Mouse (Mus musculus) lung, postnatal 14 days (tissue): Measurements from ENCODE around the gene Irx6.

ENCODE experiments used
- DNase-seq: peaks from one replicate; pipeline ENCODE4 v3.0.0; 2021

Gene Irx6

DNA sequence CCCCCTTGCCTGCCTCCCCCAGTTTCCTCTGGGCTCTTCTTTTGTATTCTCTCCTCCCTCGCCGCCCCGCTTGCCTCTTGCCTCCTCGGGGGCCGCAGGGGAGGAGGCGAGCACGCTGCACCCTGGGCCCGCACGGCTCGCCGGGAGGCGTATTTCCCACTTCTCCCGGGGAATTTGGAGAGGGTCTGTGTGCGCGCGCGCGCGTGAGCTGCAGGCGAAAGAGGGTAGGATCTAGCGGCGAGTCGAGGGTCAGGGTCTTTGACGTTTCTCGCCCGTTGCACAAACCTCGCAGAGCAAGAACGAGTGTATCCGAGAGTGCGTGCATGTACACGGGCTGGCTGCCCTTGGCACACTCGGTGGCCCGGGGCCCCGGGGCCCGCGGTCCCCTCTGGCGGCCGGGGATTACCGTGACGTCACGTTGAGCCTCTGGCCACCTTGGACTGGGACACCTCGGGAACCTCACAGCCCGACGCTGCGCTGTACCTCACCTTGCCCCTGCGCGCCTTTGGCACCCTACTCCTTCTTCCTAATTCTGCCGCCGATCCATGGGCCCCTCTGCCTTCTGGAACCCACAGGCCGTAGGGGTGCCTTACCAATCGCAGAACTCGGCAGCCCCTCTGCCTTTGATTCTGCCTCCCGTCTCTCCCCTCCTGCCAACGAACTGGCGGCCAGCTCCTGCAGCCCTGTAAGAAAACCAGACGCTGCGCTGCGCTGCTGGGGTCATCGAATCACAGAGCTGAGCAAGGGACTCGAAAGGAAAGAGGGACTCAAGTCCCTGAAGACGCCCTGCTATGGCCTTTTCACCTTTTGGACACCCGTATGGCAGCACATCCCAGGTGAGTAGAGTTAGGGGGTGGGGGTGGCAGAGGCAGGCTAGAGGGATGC is at the start of gene Irx6:
Gene Irx6, plus strand, starts transcription at position 45 of the 885 bp plus-strand sequence.
- no peak for DNase-seq

GRCm38 (mm10) chr8:92628711-92629650 is 45.1 kb upstream of the Irx6 start:
- no peak for DNase-seq

GRCm38 (mm10) chr8:92633199-92633598 is 40.9 kb upstream of the Irx6 start:
- no peak for DNase-seq

- DNase-seq = no peak
Measured at GRCm38 (mm10) chr8:92640820-92641219, 33.3 kb upstream of the Irx6 start.

DNA sequence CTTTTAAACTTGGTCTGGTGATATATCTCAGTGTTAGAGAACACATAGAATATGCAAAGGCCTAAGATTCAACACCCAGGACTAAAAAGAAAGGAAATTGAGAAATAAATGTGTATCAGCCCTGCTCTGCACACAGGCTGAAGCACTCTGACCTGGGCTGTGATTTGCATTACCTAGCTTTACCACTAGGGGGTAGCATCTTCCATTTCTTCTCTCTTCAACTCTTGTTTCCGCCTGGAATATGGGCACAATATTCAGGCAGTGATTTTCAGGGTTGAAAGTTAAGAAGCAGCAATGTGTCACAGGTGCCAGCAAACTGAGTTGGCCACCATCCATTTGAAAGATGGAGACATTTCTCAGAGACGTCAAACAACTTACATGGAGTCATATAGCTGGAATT is 27.5 kb upstream of the Irx6 start:
- peak; percentile 12 for DNase-seq

DNA sequence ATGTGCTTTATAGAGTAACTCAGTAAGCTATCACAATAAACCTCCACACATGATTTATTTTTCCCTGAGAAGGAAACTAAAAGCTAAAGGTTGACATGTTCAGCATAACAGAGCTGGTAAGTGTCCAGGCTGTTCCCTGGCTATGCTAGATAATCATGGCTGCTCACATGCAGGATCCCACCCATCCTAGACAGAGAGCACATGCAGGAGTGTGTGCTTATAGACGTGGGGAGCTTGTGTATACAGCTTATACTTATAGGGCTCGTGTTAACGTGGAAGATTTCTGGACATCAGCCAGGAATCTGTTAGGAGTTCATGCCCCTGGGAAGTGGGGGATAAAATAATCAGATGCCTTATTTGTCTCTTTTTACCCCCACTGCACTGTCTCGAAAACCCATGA is 9.9 kb upstream of the Irx6 start:
- no peak for DNase-seq

DNA sequence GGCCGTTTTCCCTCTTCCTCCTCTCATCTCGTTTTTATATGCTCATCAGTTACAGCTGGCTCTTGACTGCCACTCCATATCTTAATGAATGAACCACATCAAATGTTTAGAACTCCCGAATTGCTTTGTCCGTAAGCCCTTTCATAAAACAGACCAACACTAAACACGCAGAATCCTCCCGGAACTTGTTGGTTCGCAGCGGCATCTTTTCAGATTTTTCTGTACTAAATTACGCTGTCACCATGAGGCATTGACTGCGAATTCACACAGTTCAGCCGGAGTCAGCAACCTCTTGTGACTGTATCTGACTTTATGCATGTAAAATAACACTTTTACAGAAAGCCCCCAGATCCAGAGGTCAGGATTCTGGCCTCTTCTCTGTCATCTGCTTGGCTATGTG is 3.9 kb upstream of the Irx6 start:
- DNase-seq = no peak

DNA sequence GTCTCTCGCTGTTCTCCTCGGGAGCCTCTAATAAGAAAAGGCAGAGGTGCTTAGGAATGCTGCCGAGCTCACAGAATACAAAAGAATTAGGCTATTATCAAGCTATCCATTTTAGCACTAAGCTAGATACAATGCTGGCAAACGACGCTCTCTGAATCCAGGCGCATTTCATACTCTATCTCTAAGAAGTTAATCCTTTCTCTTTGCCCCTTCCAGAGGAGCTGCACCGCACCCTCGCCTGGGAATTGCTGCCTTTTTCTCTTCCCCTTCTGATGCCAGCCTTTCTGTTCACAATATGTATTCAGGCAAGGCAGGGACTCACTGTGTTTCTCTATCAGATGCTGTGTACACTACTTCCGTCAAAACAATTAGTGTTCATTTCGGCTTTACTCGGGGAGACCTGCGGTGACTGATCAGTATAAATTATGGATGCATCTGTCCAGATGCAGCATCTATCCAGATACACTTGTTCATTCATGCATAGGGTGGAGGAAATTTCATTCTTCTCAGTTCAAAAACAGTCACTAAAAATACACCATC is 3.4 kb upstream of the Irx6 start:
- DNase-seq = no peak

DNA sequence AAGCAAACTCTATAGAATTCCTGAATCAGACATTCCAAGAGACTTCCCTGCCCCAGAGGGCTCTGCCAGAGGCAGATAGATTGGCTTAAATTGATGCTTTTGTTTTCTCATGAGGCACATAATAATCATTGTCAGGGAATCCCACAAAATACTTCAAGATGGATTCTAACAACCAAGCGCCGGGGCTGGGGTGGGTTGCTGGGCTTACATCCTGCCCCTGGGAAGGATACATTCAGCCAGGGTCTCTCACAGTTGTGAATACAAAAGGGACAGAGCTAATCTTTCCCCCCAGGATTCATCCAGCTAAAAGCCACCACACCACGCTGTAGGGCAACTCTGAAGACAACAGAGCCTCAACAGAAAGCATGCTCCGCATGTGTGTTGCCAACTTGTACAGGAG is 2.2 kb upstream of the Irx6 start:
- no peak for DNase-seq

- DNase-seq = no peak
Measured at GRCm38 (mm10) chr8:92673101-92673500, 987 bp upstream of the Irx6 start.

DNA sequence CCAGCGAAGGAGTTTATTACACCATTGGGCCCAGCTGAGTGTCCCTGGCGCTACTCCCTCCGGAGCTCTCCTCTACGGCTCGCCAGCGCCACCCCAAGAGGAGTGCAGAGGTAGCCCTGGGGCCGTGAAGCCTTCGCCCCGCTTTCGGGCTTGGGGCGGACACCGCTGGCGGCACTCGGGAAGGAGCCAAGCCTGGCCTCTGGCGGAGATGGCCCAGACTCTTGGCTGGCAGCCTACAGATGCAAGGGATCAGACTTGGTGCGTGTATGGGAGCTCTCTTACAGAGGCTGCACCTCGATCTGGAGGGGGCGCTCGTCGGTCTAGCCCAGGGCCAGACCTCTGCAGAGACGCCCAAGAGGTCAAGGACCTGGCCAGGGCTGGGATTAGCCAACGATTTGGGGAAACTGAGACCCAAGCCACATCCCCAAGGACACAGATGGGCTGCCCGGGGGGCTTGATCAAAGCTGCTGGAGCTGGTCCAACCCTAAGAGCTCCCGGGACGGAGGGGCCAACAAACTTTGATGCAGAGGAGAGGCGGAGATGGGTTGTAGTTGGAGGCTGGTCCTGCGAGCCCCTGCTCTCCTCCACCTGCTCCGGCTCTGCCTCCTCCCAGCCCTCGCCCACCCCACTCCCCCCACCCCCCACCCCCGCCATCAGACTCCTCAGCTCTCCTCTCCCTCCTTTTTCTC is 389 bp upstream of the Irx6 start:
- peak; percentile 48 for DNase-seq

DNA sequence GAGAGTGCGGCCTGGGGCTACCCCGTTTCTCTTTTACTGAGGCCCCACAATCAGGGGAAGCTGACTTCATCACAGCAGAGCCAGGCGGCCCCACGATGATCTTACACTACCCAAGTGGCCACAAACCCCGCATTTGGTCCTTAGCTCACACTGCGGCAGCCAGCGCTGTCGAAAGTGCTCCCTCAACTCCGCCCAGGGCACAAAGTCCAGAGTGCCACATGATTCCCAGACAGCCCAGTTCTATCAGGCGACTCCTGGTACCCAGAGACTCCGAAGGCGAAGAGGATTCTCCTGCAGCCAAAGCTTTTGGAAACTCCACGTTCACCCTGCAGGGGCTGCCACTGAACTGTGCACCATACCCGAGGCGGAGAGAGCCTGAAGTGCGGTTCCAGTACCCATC is 4.3 kb downstream of the Irx6 start:
- no peak for DNase-seq

GRCm38 (mm10) chr8:92697361-92697760 is 23.3 kb downstream of the Irx6 start:
- DNase-seq = no peak

- DNase-seq = no peak
Measured at GRCm38 (mm10) chr8:92698411-92698810, 24.3 kb downstream of the Irx6 start.

DNA sequence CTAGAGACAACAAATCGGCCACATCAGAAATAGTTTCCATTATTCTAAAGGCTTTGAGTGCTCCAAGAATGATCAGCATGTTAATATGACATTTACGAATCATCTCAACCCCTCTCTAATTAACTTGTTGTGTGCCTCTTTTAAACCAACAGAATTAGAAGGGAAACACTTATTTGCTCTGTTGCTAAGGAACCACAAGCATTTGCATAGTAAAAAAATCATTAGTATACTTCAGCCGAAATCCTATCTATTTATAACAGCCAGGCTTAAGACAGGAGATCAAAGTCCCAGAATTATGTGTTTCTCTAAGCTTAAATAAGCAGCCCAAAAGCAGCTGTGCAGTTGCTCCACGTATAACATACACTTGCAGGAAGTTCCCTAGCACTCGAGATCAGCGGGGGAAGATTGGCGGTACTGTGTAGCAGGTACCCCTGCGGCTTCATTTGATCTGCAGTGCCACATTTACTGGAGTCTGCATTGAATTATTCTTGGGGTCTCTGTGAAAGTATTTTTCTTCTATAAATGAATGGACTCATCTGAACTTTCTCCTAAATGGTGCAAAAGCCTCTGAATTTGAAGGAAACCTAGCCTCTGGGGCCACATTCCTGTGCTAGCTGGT is 25.9 kb downstream of the Irx6 start:
- DNase-seq = no peak

- no peak for DNase-seq
Measured at GRCm38 (mm10) chr8:92703375-92703774, 29.3 kb downstream of the Irx6 start.

DNA sequence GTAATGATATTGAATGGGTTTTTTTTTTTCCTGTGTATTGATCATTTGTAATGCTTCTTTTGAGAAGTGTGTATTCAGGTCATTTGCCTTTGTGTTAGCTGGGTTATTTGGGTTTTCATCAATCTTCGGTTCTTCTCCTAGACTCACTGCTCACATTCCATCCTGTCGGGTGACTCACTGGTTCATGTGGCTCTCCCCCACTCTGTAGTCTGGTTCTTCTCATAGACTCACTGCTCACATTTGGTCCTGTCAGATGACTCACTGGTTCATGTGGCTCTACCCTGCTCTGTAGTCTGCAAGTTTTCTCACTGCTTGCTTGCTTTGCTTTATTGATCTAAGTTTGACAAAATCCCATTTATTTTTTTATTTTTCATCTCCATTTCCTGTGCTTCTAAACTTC is 32.2 kb downstream of the Irx6 start:
- no peak for DNase-seq

DNA sequence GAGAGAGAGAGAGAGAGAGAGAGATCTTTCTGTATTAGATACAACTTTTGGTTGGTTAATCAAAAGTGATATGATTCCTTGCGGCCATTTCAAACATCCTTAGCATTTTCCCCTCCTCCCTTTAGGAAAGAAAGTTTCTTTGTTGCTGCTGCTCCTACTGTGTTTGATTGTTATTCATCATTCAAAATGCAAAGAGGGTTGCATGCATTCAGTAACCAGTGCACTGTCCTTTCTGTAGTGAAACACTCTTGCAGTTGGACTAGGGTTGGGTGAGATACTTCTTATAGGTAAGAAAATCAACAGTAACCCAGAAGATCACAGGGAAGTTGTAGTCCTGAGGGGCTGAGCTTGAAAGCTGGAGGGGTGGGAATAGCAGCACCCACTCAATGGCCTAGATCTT is 39.2 kb downstream of the Irx6 start:
- DNase-seq = no peak

DNA sequence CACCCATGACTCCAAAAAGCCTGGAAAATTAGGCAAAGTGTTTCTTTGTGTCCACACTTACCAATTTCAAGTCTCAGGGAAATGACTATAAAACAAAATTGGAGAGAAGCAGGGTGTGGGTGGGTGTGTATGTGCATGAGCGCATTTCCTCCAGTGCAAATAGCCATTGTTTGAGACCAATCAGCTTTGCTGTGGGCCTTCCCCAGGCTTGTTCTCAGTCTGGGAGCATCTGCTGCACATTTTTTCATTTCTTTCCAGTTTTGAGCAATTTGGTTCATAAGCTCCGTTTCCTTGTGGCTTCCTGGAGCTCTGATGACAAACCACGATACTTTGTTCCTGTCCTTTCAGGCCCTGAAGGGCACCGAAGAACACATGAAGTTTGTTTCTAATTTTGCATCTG is 43.3 kb downstream of the Irx6 start:
- DNase-seq = no peak

- no peak for DNase-seq
Measured at GRCm38 (mm10) chr8:92718057-92718456, 44.0 kb downstream of the Irx6 start.

GRCm38 (mm10) chr8:92721266-92721935 is 47.3 kb downstream of the Irx6 start:
- DNase-seq = peak; percentile 55

GRCm38 (mm10) chr8:92721936-92722321 is 47.8 kb downstream of the Irx6 start:
- DNase-seq = no peak
